Mouse (Mus musculus) hindbrain, embryonic 15.5 days (tissue): ENCODE measurements at regions not wholly inside any gene's neighbourhood (a gene's known extent, or its start where the extent isn't known, plus 50 kb on each side); places are given as distances from the start of the nearest gene placed in this dataset.

Experiments
- ATAC-seq: fragments of 200-750 bp; cut with Nextera tagmentation; 2 replicates; pipeline ENCODE4 v1.8.0; 2017; ENCODE audit warnings: low read depth, moderate number of reproducible peaks, moderate TSS enrichment; ENCODE audit not compliant: low FRiP score
- H3K27ac ChIP-seq: fragments of 300-500 bp; sonication (generic); replicated peaks from 2 replicates; pipeline ENCODE4 v1.5.1; 2015; ENCODE audit warnings: mild to moderate bottlenecking, inconsistent platforms
- H3K27me3 ChIP-seq: fragments of 300-500 bp; sonication (generic); 2 replicates; pipeline ENCODE4 v1.6.1; 2015; ENCODE audit warnings: control low read depth, inconsistent platforms
- H3K36me3 ChIP-seq: fragments of 300-500 bp; sonication (generic); 2 replicates; pipeline ENCODE4 v1.6.1; 2015; ENCODE audit warnings: control low read depth, inconsistent platforms
- H3K4me1 ChIP-seq: fragments of 300-500 bp; sonication (generic); replicated peaks from 2 replicates; pipeline ENCODE4 v1.6.1; 2015; ENCODE audit warnings: control low read depth, inconsistent platforms
- H3K4me2 ChIP-seq: fragments of 300-500 bp; sonication (generic); 2 replicates; pipeline ENCODE4 v1.6.1; 2015; ENCODE audit warnings: moderate library complexity, mild to moderate bottlenecking, inconsistent platforms
- H3K4me3 ChIP-seq: fragments of 300-500 bp; sonication (generic); 2 replicates; pipeline ENCODE4 v1.5.1; 2015; ENCODE audit warnings: mild to moderate bottlenecking, inconsistent platforms
- H3K9ac ChIP-seq: fragments of 300-500 bp; sonication (generic); 2 replicates; pipeline ENCODE4 v1.6.1; 2015; ENCODE audit warnings: inconsistent platforms
- H3K9me3 ChIP-seq: fragments of 300-500 bp; sonication (generic); 2 replicates; pipeline ENCODE4 v1.6.1; 2016; ENCODE audit warnings: control low read depth, inconsistent platforms
- WGBS: fragments of 180-500 bp; shearing (Covaris S2); methylation state at CpG from one replicate; pipeline ENCODE4 v1.1.7; 2015; 5-methylcytosine and 5-hydroxymethylcytosine counted together

DNA sequence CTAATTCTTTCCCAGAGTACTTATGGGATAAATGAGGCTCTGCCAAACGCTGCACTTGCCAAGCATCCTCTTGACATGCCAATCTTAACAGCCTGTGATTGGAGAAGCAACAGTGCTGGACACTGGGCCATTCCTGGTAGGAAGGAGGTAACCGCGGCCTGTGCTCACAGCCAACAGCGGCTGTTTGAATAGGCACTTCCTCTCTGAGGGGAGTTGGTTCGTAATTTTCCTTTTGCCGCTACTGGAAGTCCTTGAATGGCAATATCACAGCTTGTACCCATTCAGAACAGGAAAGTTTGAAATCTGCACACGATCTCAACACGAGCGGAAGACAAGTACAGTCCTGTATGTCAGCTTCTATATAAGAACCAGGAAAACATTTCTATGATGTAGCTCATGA is 289.3 kb upstream of the Adamts9 start:
- H3K27ac ChIP-seq = no peak overlapping the region
- H3K4me1 ChIP-seq = 0 out of 2 replicates have a peak, but pooled peaks cover 3% of the 10 kb centered on the region
- WGBS = 72% methylated on average over 9 of the region's 9 CpGs
- H3K27me3 ChIP-seq = no peaks in the 10 kb centered on the region
- ATAC-seq = no peak
- H3K9me3 ChIP-seq = no peaks in the 10 kb centered on the region
- H3K9ac ChIP-seq = no peak overlapping the region
- no peak overlapping the region for H3K4me2 ChIP-seq
- H3K4me3 ChIP-seq = no peak overlapping the region
- no peaks in the 10 kb centered on the region for H3K36me3 ChIP-seq

DNA sequence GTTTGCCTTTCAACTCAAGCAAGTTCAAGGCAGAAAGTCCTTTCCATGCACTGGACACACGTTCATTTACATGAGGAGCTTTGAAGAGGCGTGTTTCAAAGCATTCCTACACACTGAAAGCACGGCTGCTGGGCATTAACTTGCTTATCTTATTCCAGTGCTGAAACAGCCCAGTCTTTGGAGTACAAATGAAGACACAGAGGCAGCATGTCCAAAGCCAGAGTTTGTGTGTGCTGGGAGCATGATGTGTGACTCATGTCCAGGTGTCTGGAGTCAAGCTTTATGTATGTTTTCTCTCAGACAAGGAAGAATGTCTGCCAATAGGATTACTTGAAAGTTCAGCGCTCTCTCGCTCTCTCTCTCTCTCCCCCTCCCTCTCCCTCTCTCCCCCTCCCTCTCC is 287.2 kb upstream of the Adamts9 start:
- no peak overlapping the region for H3K27ac ChIP-seq
- WGBS = 71% methylated on average over 5 of the region's 5 CpGs

DNA sequence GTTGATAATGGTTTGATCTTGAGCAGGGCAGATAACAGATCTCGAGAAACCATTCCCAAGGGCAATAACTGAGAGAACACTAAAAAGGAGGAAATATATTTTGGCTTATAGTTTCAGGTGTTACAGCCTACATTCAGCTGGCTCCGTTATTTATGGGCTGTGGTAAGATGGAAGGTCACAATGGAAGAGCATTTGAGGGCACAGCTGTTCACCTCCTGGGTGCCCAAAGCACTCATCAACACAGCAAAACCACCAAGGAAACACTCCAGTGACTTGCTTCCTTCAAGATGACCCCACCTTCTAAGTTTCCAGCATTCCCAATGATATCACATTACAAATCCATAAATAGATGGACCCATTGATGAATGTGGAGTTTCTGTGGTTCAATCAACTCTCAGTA is 286.0 kb upstream of the Adamts9 start:
- no peak for ATAC-seq
- WGBS = 92% methylated on average over 2 of the region's 2 CpGs
- no peak overlapping the region for H3K4me2 ChIP-seq
- H3K9ac ChIP-seq = no peak overlapping the region
- H3K4me1 ChIP-seq = peaks cover 2% of the 10 kb centered on the region
- no peak overlapping the region for H3K4me3 ChIP-seq
- H3K27me3 ChIP-seq = no peaks in the 10 kb centered on the region
- H3K36me3 ChIP-seq = no peaks in the 10 kb centered on the region
- no peak overlapping the region for H3K27ac ChIP-seq
- no peaks in the 10 kb centered on the region for H3K9me3 ChIP-seq

More for the DNA sequence above, 287.2 kb upstream of the Adamts9 start:
- no peaks in the 10 kb centered on the region for H3K4me1 ChIP-seq
- H3K4me2 ChIP-seq = no peak overlapping the region
- H3K9ac ChIP-seq = no peak overlapping the region
- ATAC-seq = no peak
- H3K4me3 ChIP-seq = no peak overlapping the region
- no peaks in the 10 kb centered on the region for H3K36me3 ChIP-seq
- H3K27me3 ChIP-seq = no peaks in the 10 kb centered on the region
- H3K9me3 ChIP-seq = no peaks in the 10 kb centered on the region

DNA sequence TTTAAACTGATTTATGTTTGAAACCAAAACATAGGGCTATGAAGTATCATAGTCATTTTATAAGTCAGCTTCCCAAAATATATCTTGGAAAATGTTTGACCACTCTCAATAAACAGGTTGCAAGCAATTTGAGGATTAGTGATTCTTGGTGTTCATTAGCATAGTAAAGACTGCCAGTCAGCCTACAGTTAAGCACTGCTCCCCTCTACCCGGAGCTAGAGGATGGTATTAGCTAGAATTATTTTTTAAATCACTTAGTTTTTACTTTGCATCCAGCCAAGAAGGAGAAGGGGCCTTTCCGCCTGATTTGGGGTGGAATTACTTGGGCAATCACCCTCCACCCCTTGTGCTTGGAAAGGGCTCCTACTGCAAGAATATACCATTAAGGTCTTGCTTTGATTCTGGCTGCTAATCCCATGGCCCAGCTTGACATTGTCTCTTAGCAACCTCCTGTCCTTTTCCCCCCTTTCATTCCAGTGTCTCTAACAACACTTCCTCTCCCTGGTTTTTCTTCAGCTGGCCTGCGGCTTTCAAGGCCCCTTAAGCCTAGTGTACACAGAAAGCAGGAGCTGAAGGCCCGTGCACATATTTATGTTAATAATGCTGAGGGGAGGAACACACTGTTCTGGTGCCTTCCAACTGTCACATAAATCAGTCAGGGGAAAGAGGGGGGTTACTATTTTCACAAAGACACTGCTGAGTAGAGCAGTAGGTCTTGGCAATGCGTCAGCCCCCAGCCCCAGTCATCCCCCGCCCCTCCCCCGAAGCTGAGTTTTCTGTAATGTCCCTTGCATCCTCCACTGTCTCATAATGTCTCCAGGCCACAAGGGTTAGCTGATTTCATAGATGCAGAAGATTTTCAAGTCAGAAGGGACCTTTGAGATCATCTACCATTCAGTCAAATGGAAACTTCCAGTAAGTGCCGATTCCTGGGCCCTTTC is 280.6 kb upstream of the Adamts9 start:
- peak; percentile 87 for ATAC-seq
- Histone ChIP-seq H3K27ac (peak overlapping the region; percentile 57; the same call in 1 of the 2 replicates), H3K4me2 (no peak overlapping the region), H3K4me3 (no peak overlapping the region), H3K9ac (no peak overlapping the region), H3K27me3 (no peaks in the 10 kb centered on the region), H3K36me3 (no peaks in the 10 kb centered on the region), H3K4me1 (peaks cover 10% of the 10 kb centered on the region), H3K9me3 (no peaks in the 10 kb centered on the region)
- WGBS = 20% methylated on average over 8 of the region's 8 CpGs

DNA sequence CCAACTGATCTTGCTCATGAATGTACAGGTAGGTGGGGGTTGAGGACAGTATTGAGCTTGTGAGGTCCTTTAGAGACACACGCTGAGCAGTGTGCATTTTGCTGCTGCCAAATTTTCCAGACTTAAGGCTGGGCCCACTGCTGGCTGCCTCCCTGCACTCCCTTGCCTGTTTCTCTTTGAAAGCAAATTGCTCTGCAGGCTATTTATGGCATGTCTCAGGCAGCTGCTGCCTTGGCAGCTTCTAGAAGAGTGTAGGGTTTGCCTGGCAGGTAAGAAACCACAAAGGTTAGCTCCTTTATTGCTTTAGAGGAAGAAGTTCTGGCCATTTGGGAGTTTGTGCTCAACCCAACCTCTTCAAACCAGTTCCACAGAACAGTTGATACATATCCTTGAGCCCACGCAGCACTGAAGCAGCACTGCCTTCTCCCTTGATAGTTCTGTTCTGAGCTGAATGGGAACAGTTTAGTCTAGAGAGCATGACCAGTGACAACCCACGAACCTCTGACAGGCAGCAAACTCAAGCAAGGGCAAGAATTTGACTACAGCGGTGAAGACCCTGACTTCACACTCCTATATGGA is 274.8 kb upstream of the Adamts9 start:
- no peaks in the 10 kb centered on the region for H3K27me3 ChIP-seq
- 73% methylated on average over 4 of the region's 4 CpGs for WGBS
- no peak overlapping the region for H3K9ac ChIP-seq
- 0 out of 2 replicates have a peak, but pooled peaks cover 4% of the 10 kb centered on the region for H3K4me1 ChIP-seq
- no peak for ATAC-seq
- H3K4me3 ChIP-seq = no peak overlapping the region
- H3K9me3 ChIP-seq = no peaks in the 10 kb centered on the region
- no peaks in the 10 kb centered on the region for H3K36me3 ChIP-seq
- H3K4me2 ChIP-seq = no peak overlapping the region
- no peak overlapping the region for H3K27ac ChIP-seq

DNA sequence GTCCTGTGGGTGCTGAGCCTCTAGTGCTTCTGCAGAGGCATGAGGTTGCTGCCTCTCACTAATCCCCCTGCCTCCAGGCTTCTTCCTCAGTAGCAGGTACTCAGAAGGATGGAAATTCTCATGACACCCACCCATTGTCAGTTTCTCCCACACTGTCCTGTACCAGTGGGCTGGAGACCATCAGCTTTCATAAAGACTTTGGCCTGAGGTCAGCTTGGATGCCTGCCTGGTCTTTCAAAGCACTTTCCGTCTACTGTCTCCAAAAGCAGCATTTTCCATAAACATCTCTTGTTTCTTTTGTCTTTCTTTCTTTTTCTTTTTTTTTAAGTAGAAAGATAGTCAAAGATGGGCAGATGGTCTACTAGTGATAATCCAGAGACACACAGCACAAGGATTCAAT is 257.6 kb upstream of the Adamts9 start:
- no peak for ATAC-seq
- Histone ChIP-seq H3K9me3 (no peaks in the 10 kb centered on the region), H3K27me3 (no peaks in the 10 kb centered on the region), H3K27ac (no peak overlapping the region), H3K4me2 (no peak overlapping the region), H3K9ac (no peak overlapping the region), H3K36me3 (no peaks in the 10 kb centered on the region), H3K4me1 (no peaks in the 10 kb centered on the region), H3K4me3 (no peak overlapping the region)
- 75% methylated on average over 1 of the region's 1 CpGs for WGBS

DNA sequence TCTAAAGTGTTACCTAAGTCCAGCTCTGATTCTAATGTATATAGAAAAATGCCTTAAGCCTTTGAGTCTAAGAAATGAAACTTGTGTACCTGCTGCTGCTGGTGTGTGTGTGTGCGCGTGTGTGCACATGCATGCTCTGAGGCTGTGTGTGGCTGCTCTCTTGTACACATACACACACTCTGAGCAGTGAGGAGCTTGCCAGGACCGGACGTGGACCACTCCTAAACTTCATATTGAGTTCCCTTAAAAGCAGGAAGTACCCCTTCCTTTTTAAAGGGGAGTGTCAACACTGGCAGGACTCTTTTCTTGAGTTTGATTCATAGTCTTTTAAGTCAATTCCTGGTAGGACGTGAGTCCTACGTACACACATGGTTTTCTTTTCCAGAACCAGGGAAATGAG is 251.4 kb upstream of the Adamts9 start:
- no peaks in the 10 kb centered on the region for H3K9me3 ChIP-seq
- H3K27me3 ChIP-seq = no peaks in the 10 kb centered on the region
- no peak overlapping the region for H3K4me3 ChIP-seq
- no peak overlapping the region for H3K4me2 ChIP-seq
- no peak overlapping the region for H3K9ac ChIP-seq
- H3K4me1 ChIP-seq = no peaks in the 10 kb centered on the region
- H3K27ac ChIP-seq = no peak overlapping the region
- no peaks in the 10 kb centered on the region for H3K36me3 ChIP-seq
- no peak for ATAC-seq
- WGBS = 90% methylated on average over 6 of the region's 6 CpGs

DNA sequence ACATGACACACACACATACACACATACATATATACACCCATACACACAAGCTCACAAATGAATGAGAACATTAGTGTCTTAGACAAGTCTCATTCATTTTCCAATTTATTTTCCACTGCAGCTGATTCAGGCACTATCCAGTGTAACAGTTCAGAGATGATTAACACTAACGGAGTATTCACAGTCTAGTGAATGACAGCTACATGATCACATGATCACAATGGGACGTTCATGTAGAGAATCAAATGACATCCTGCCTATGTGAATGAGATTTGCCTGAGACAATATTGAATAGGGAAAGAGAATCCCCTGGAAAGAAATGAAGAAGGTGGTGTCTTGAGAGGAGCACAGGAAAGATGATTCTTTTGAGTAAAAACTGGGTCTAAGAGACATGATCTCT is 249.7 kb upstream of the Adamts9 start:
- no peaks in the 10 kb centered on the region for H3K9me3 ChIP-seq
- no peak for ATAC-seq
- no peak overlapping the region for H3K9ac ChIP-seq
- no peak overlapping the region for H3K4me2 ChIP-seq
- H3K27ac ChIP-seq = no peak overlapping the region
- H3K4me1 ChIP-seq = no peaks in the 10 kb centered on the region
- H3K27me3 ChIP-seq = no peaks in the 10 kb centered on the region
- WGBS = 34% methylated on average over 2 of the region's 2 CpGs
- no peaks in the 10 kb centered on the region for H3K36me3 ChIP-seq
- no peak overlapping the region for H3K4me3 ChIP-seq

DNA sequence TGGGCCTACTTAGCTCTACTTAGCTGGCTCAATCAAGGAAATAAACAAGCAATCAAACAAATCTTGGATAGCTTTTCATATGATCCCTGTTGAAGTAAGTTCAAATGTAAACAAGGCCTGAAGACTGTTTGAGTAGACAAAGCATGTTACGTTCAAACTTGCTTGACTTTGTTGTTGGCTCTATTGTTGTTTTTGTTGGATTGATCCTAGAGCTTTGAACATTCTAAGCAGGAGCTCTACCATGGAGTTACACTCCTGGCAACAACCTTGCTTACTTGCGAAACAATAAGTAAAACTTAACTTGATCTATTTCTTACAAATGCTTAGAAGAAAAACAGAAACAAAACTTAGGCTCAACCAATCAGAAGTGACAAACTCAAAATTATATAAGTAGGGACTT is 247.7 kb upstream of the Adamts9 start:
- Histone ChIP-seq H3K9ac (no peak overlapping the region), H3K9me3 (no peaks in the 10 kb centered on the region), H3K4me2 (no peak overlapping the region), H3K27me3 (no peaks in the 10 kb centered on the region), H3K27ac (no peak overlapping the region), H3K36me3 (no peaks in the 10 kb centered on the region), H3K4me3 (no peak overlapping the region), H3K4me1 (no peaks in the 10 kb centered on the region)
- 86% methylated on average over 2 of the region's 2 CpGs for WGBS
- no peak for ATAC-seq

DNA sequence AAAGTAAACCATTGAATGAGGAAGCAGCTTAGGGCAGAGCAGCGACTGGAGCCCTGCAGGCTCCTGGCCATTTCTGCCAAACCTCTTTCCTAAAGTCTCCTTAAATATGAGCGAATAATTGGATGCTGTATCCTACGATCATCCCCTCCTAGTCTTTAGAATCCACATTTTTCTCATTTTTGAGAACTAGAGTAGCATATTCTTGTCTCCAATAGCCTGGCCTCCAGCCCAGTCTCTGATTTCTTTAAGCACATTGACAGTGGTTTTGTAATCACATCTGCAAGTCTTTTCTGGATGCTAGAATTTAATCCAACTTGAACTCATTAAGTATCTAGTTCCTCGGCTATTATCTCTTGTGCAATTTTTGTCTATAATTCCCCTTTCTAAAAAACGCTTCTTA is 225.2 kb upstream of the Adamts9 start:
- H3K27ac ChIP-seq = no peak overlapping the region
- H3K9ac ChIP-seq = no peak overlapping the region
- 73% methylated on average over 5 of the region's 5 CpGs for WGBS
- no peaks in the 10 kb centered on the region for H3K27me3 ChIP-seq
- H3K36me3 ChIP-seq = no peaks in the 10 kb centered on the region
- no peaks in the 10 kb centered on the region for H3K9me3 ChIP-seq
- no peak overlapping the region for H3K4me2 ChIP-seq
- H3K4me1 ChIP-seq = no peaks in the 10 kb centered on the region
- ATAC-seq = no peak
- no peak overlapping the region for H3K4me3 ChIP-seq

DNA sequence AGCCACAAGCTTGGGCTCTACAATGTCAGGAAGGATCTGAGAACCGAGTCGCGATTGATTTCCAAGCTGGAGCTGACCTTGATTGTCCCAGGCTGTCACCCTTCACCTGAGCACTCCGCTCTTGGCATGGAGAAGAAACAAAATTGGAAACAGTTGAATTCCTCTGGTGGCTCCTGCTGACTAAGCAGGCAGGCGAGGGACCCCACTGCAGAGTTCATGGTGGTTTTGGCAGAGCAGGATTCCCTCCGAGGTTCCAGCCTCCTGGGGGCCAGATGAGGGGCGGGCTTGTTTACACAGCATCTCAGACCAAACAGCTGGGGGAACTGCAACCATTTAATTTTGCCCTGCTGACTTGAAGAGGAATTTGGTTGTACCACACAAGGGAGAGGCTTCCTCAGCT is 224.0 kb upstream of the Adamts9 start:
- H3K9ac ChIP-seq = no peak overlapping the region
- no peaks in the 10 kb centered on the region for H3K4me1 ChIP-seq
- no peaks in the 10 kb centered on the region for H3K36me3 ChIP-seq
- H3K4me3 ChIP-seq = no peak overlapping the region
- no peaks in the 10 kb centered on the region for H3K9me3 ChIP-seq
- H3K27me3 ChIP-seq = no peaks in the 10 kb centered on the region
- ATAC-seq = no peak
- H3K4me2 ChIP-seq = no peak overlapping the region
- no peak overlapping the region for H3K27ac ChIP-seq
- 44% methylated on average over 7 of the region's 7 CpGs for WGBS

DNA sequence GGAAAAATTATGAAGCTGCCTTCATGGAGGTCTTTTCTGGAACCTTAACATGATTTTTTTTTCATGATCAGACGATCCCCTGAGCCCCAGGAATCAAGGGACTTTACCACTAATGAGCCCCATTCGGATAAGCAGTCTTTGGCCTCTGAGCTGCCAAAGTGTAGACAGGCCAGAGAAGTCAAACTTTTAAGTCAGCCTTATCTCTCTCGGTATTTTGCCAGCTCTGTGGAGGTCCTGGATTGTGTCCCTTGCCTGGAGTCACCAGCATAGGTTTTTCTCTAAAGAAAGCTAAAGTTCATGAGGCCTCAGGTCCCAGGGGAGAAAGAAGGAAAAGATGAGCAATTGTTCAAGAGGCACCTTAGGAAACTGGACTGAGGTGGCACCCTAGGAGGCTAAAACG is 222.7 kb upstream of the Adamts9 start:
- Histone ChIP-seq H3K27me3 (no peaks in the 10 kb centered on the region), H3K27ac (no peak overlapping the region), H3K4me1 (no peaks in the 10 kb centered on the region), H3K9ac (no peak overlapping the region), H3K9me3 (no peaks in the 10 kb centered on the region), H3K36me3 (no peaks in the 10 kb centered on the region), H3K4me3 (no peak overlapping the region), H3K4me2 (no peak overlapping the region)
- ATAC-seq = no peak
- 75% methylated on average over 4 of the region's 4 CpGs for whole genome bisulfite sequencing
